Mouse (Mus musculus): ENCODE measurements around the gene Hmga2. TPM values are rescaled to one million over a fixed set of nuclear protein-coding genes. Genes with fewer than 3 reads are reported as not detected.

Hmga2 gene
- polyA plus RNA-seq, 1 experiment from 2014 or later = 0.43 TPM

DNA sequence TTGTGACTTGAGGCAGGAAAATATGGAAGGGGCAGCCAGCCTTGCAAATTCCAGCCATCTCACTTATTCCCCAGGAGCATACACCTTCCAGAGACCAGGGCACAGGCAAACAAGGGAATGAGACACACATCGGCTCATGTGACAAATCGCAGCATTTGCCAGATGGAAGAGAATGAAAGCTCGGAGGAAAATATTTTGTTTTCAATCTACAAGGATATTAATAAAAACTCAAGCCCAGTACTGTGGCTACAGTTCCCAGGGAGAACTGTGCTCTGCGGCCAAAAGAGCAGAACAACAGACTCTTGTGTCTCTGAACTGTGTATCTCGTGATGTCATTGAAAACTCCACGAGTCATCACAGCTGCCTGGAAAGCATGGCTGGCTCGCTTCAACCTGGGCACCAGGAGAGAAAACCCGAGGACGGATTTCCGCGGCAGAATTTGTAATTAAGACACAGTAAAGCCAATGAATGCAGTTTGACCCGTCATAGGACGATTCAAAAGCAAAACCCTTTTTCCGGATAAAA is 50.1 kb downstream of the Hmga2 start:
- Histone ChIP-seq H3K4me3 (ENCODE audit: low read depth, low read length) (no peak overlapping the region), H3K9ac (replicated peaks) (no peak overlapping the region), H3K36me3 (replicated peaks; ENCODE audit: insufficient read depth, low read length) (no peaks in the 10 kb centered on the region), H3K4me1 (ENCODE audit: insufficient read depth) (peaks cover 5% of the 10 kb centered on the region), H3K4me2 (ENCODE audit: low read depth, low read length) (no peak overlapping the region), H3K9me3 (ENCODE audit: low read length) (no peaks in the 10 kb centered on the region), H3K27me3 (ENCODE audit: insufficient read depth, low read length) (no peaks in the 10 kb centered on the region), H3K27ac (ENCODE audit: low read depth) (no peak overlapping the region)
- TF ChIP-seq CTCF (IDR thresholded peaks at IDR 0.05; ENCODE audit: low read depth) (no peak), EP300 (IDR thresholded peaks at IDR 0.05; ENCODE audit: low read depth) (no peak)
- 80% methylated on average over 14 of the region's 14 CpGs for whole genome bisulfite sequencing (ENCODE audit: insufficient replicate concordance)
- DNase-seq (no peak), ATAC-seq (no peak)

DNA sequence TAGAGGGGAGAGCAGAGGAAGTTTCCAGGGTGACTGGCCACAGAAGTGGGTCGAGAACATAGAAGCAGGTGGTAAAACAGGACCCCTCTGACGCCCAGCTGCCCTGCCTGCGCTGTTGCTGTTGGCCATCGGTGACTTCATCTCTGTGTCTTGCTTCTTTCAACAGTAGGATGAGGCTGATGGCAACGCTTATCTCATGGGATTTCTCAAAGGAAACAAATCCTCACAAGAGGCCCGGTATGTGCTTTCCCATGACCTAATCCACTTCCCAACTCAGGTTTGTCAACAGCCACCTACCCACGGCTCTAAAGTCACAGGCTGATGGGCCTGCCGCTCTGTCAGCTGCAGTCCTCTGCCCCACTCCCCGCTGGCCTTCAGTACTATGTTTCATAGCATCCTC is 52.3 kb downstream of the Hmga2 start:
- H3K9ac ChIP-seq (replicated peaks) = no peak overlapping the region
- no peak for ATAC-seq
- peaks cover 5% of the 10 kb centered on the region for H3K4me1 ChIP-seq (ENCODE audit: insufficient read depth)
- H3K27me3 ChIP-seq (ENCODE audit: insufficient read depth, low read length) = no peaks in the 10 kb centered on the region
- H3K36me3 ChIP-seq (replicated peaks; ENCODE audit: insufficient read depth, low read length) = no peaks in the 10 kb centered on the region
- no peak overlapping the region for H3K4me3 ChIP-seq (ENCODE audit: low read depth, low read length)
- 63% methylated on average over 9 of the region's 9 CpGs for WGBS (ENCODE audit: insufficient replicate concordance)
- no peaks in the 10 kb centered on the region for H3K9me3 ChIP-seq (ENCODE audit: low read length)
- no peak overlapping the region for H3K4me2 ChIP-seq (ENCODE audit: low read depth, low read length)
- TF ChIP-seq EP300 (IDR thresholded peaks at IDR 0.05; ENCODE audit: low read depth) = no peak
- TF ChIP-seq CTCF (IDR thresholded peaks at IDR 0.05; ENCODE audit: low read depth) = no peak
- H3K27ac ChIP-seq (ENCODE audit: low read depth) = no peak overlapping the region
- DNase-seq = no peak

DNA sequence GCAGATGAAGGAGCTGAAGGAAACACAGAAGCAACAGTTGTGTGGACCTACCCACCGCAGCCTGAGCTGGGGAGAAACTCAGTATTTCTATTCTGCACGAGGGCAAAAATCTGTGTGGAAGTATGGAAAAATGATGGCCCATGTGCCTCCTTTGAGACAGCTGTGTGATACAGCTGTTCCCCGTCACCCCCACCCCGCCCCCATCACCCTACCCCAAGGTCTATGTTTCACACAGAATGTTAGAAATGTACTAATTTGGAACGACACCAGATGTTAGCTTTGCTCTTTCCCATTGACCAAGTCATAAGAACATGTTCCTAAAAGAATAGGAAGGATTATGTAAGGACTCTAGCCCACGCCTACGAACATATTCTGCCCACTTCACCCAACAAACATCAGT is 53.0 kb downstream of the Hmga2 start:
- no peaks in the 10 kb centered on the region for H3K9me3 ChIP-seq (ENCODE audit: low read length)
- 75% methylated on average over 7 of the region's 7 CpGs for WGBS (ENCODE audit: insufficient replicate concordance)
- no peak overlapping the region for H3K27ac ChIP-seq (ENCODE audit: low read depth)
- DNase-seq (no peak), ATAC-seq (no peak)
- H3K27me3 ChIP-seq (ENCODE audit: insufficient read depth, low read length) = no peaks in the 10 kb centered on the region
- H3K4me3 ChIP-seq (ENCODE audit: low read depth, low read length) = no peak overlapping the region
- no peaks in the 10 kb centered on the region for H3K36me3 ChIP-seq (replicated peaks; ENCODE audit: insufficient read depth, low read length)
- no peak overlapping the region for H3K4me2 ChIP-seq (ENCODE audit: low read depth, low read length)
- TF ChIP-seq EP300 (IDR thresholded peaks at IDR 0.05; ENCODE audit: low read depth) (no peak), CTCF (IDR thresholded peaks at IDR 0.05; ENCODE audit: low read depth) (no peak)
- no peak overlapping the region for H3K9ac ChIP-seq (replicated peaks)
- peaks cover 5% of the 10 kb centered on the region; the same call in 1 of the 2 replicates for H3K4me1 ChIP-seq (ENCODE audit: insufficient read depth)

DNA sequence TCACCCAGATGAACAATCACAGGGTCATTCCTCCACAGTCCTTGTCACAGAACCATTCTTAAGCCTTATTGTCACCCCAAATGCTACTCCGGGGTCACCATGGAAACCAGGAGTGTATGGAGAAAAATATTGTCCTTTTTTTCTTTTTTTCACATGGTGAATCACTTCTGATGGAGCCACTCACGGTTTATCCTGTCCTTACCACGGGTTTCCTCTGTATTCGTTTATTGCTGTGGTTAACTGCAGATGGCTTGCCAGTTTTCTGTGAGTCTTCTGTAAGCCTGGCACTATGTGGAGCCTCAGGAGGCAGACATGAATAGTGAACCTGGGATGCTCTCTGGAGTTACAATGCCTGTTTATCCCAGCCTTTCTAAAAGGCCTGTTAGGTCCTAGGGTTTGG is 53.4 kb downstream of the Hmga2 start:
- Histone ChIP-seq H3K4me2 (ENCODE audit: low read depth, low read length) (no peak overlapping the region), H3K27ac (ENCODE audit: low read depth) (no peak overlapping the region), H3K36me3 (replicated peaks; ENCODE audit: insufficient read depth, low read length) (no peaks in the 10 kb centered on the region), H3K4me3 (ENCODE audit: low read depth, low read length) (no peak overlapping the region), H3K4me1 (ENCODE audit: insufficient read depth) (peaks cover 5% of the 10 kb centered on the region; the same call in 1 of the 2 replicates), H3K27me3 (ENCODE audit: insufficient read depth, low read length) (no peaks in the 10 kb centered on the region), H3K9me3 (ENCODE audit: low read length) (no peaks in the 10 kb centered on the region), H3K9ac (replicated peaks) (no peak overlapping the region)
- no peak for ATAC-seq
- no peak for DNase-seq
- TF ChIP-seq CTCF (IDR thresholded peaks at IDR 0.05; ENCODE audit: low read depth) (no peak), EP300 (IDR thresholded peaks at IDR 0.05; ENCODE audit: low read depth) (no peak)
- 46% methylated on average over 4 of the region's 4 CpGs for WGBS (ENCODE audit: insufficient replicate concordance)

DNA sequence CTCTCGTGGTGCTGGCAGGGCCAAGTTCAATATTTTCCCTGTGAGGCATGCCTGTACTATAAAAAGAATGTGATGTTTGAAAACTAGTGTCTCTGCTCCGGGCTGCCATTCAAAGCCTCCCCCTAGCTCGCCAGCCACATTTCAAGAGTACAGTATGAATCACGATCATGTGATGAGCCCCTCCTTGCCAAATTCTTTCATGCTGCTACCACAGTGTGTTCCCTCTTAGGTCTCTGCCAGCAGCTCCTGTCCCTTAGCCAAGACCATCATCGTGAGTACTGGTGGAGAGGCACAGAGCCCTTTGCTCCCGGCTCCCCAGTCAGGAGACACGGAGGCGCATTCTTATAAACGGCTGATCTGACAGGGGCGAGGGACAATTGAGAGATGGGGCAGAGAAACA is 54.2 kb downstream of the Hmga2 start:
- Histone ChIP-seq H3K4me1 (ENCODE audit: insufficient read depth) (peaks cover 8% of the 10 kb centered on the region; the same call in 1 of the 2 replicates), H3K4me2 (ENCODE audit: low read depth, low read length) (0 out of 2 replicates have a peak overlapping the region, but pooled peaks have one; percentile 26), H3K9ac (replicated peaks) (no peak overlapping the region), H3K36me3 (replicated peaks; ENCODE audit: insufficient read depth, low read length) (no peaks in the 10 kb centered on the region), H3K9me3 (ENCODE audit: low read length) (no peaks in the 10 kb centered on the region), H3K27ac (ENCODE audit: low read depth) (no peak overlapping the region), H3K27me3 (ENCODE audit: insufficient read depth, low read length) (no peaks in the 10 kb centered on the region), H3K4me3 (ENCODE audit: low read depth, low read length) (no peak overlapping the region)
- TF ChIP-seq EP300 (IDR thresholded peaks at IDR 0.05; ENCODE audit: low read depth) (no peak), CTCF (IDR thresholded peaks at IDR 0.05; ENCODE audit: low read depth) (no peak)
- ATAC-seq (0 out of 2 replicates have a peak, but pooled peaks have one; percentile 5), DNase-seq (no peak)
- 42% methylated on average over 10 of the region's 10 CpGs for WGBS (ENCODE audit: insufficient replicate concordance)

DNA sequence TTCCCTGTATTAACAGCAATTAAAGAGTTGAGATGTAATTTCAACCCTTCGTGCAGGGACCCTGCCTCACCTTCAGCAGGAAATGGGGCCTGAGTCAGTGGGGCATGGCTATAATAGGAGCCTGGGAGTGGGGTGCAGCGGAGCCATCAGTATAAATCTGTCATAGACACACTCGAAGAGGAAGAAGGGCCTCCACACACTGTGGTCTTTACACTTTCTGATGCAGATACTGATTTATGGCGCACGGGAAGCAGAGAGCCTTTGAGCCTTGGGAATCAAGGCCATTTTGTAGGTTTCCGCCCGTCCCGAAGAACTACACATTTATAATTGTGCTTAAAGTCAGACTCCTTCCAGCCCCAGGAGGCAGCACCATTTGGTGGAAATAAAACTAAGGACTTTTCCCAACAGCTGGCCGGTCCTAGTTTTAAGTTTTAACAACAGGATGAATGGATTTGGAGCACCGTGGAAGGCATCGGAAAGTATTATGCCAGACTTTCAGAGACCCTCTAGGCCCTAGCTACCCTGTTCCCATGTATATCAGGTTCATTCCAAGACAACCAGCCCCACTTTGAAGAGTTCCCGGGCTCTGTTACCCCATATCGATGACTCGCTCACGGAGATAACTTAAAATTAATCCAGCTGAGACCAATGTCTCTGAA is 55.2 kb downstream of the Hmga2 start:
- H3K36me3 ChIP-seq (replicated peaks; ENCODE audit: insufficient read depth, low read length) = no peaks in the 10 kb centered on the region
- ATAC-seq (no peak), DNase-seq (no peak)
- no peak overlapping the region for H3K9ac ChIP-seq (replicated peaks)
- H3K27me3 ChIP-seq (ENCODE audit: insufficient read depth, low read length) = no peaks in the 10 kb centered on the region
- no peak overlapping the region for H3K27ac ChIP-seq (ENCODE audit: low read depth)
- H3K4me2 ChIP-seq (ENCODE audit: low read depth, low read length) = no peak overlapping the region
- WGBS (ENCODE audit: insufficient replicate concordance) = 78% methylated on average over 15 of the region's 15 CpGs
- H3K9me3 ChIP-seq (ENCODE audit: low read length) = no peaks in the 10 kb centered on the region
- no peak overlapping the region for H3K4me3 ChIP-seq (ENCODE audit: low read depth, low read length)
- H3K4me1 ChIP-seq (ENCODE audit: insufficient read depth) = peaks cover 9% of the 10 kb centered on the region; the same call in 1 of the 2 replicates
- TF ChIP-seq EP300 (IDR thresholded peaks at IDR 0.05; ENCODE audit: low read depth) (no peak), CTCF (IDR thresholded peaks at IDR 0.05; ENCODE audit: low read depth) (no peak)
